Mouse (Mus musculus): ENCODE results near the gene Emc4. TPM values are rescaled to one million over a fixed set of nuclear protein-coding genes. Genes with fewer than 3 reads are reported as not detected.

Emc4 gene
- polyA plus RNA-seq, 1 experiment from 2014 or later, result 217 TPM

GRCm38 (mm10) chr2:112378973-112379898 is 11.4 kb upstream of the Emc4 start, which contains the start of gene Katnbl1:
Gene Katnbl1 (plus strand): TSS chr2:112379211.
- Histone ChIP-seq H3K27me3 (ENCODE audit: control insufficient read depth, insufficient read depth, low read length) (no peaks in the 10 kb centered on the region), H3K9ac (replicated peaks; ENCODE audit: low read depth, low read length) (peak within 1 kb of the TSS; percentile 98), H3K36me3 (ENCODE audit: control insufficient read depth, insufficient read depth, low read length) (no peaks in the 10 kb centered on the region), H3K4me2 (ENCODE audit: low read depth, low read length) (peak within 1 kb of the TSS; percentile 78), H3K4me1 (ENCODE audit: control insufficient read depth, insufficient read depth, low read length) (peaks cover 9% of the 10 kb centered on the region), H3K9me3 (ENCODE audit: control insufficient read depth, low read length) (no peaks in the 10 kb centered on the region), H3K27ac (ENCODE audit: low read depth, low read length) (peak within 1 kb of the TSS; percentile 65), H3K4me3 (ENCODE audit: low read depth, low read length) (peak within 1 kb of the TSS; percentile 93)
- under 1% methylated on average over 59 of the region's 72 CpGs for WGBS
- peak; percentile 99 for ATAC-seq (ENCODE audit: low read depth)

GRCm38 (mm10) chr2:112374610-112375009 is 6.8 kb upstream of the Emc4 start:
- Histone ChIP-seq H3K27ac (ENCODE audit: low read depth, low read length) (no peak overlapping the region), H3K9me3 (ENCODE audit: control insufficient read depth, low read length) (no peaks in the 10 kb centered on the region), H3K4me1 (ENCODE audit: control insufficient read depth, insufficient read depth, low read length) (no peaks in the 10 kb centered on the region), H3K4me2 (ENCODE audit: low read depth, low read length) (no peak overlapping the region), H3K4me3 (ENCODE audit: low read depth, low read length) (no peak overlapping the region), H3K36me3 (ENCODE audit: control insufficient read depth, insufficient read depth, low read length) (no peaks in the 10 kb centered on the region), H3K27me3 (ENCODE audit: control insufficient read depth, insufficient read depth, low read length) (no peaks in the 10 kb centered on the region), H3K9ac (replicated peaks; ENCODE audit: low read depth, low read length) (no peak overlapping the region)
- 56% methylated on average over 5 of the region's 5 CpGs for WGBS
- no peak for ATAC-seq (ENCODE audit: low read depth)

- Histone ChIP-seq H3K27me3 (ENCODE audit: control insufficient read depth, insufficient read depth, low read length) (no peaks in the 10 kb centered on the region), H3K36me3 (ENCODE audit: control insufficient read depth, insufficient read depth, low read length) (no peaks in the 10 kb centered on the region), H3K9ac (replicated peaks; ENCODE audit: low read depth, low read length) (no peak overlapping the region), H3K27ac (ENCODE audit: low read depth, low read length) (no peak overlapping the region), H3K4me2 (ENCODE audit: low read depth, low read length) (no peak overlapping the region), H3K9me3 (ENCODE audit: control insufficient read depth, low read length) (no peaks in the 10 kb centered on the region), H3K4me1 (ENCODE audit: control insufficient read depth, insufficient read depth, low read length) (no peaks in the 10 kb centered on the region), H3K4me3 (ENCODE audit: low read depth, low read length) (no peak overlapping the region)
- 58% methylated on average over 4 of the region's 4 CpGs for WGBS
- ATAC-seq (ENCODE audit: low read depth), result no peak
These were observed 5.3 kb upstream of the Emc4 start for GRCm38 (mm10) chr2:112373141-112373540.

GRCm38 (mm10) chr2:112369941-112370340 is 2.1 kb upstream of the Emc4 start:
- ATAC-seq (ENCODE audit: low read depth), result no peak
- Histone ChIP-seq H3K9me3 (ENCODE audit: control insufficient read depth, low read length) (no peaks in the 10 kb centered on the region), H3K27ac (ENCODE audit: low read depth, low read length) (no peak overlapping the region), H3K9ac (replicated peaks; ENCODE audit: low read depth, low read length) (no peak overlapping the region), H3K4me3 (ENCODE audit: low read depth, low read length) (no peak overlapping the region), H3K27me3 (ENCODE audit: control insufficient read depth, insufficient read depth, low read length) (no peaks in the 10 kb centered on the region), H3K36me3 (ENCODE audit: control insufficient read depth, insufficient read depth, low read length) (no peaks in the 10 kb centered on the region), H3K4me1 (ENCODE audit: control insufficient read depth, insufficient read depth, low read length) (peaks cover 11% of the 10 kb centered on the region; the same call in 1 of the 2 replicates), H3K4me2 (ENCODE audit: low read depth, low read length) (no peak overlapping the region)
- 69% methylated on average over 5 of the region's 5 CpGs for WGBS

- Histone ChIP-seq H3K4me2 (ENCODE audit: low read depth, low read length) (peak overlapping the region; percentile 77), H3K36me3 (ENCODE audit: control insufficient read depth, insufficient read depth, low read length) (peaks cover 7% of the 10 kb centered on the region), H3K4me1 (ENCODE audit: control insufficient read depth, insufficient read depth, low read length) (peaks cover 11% of the 10 kb centered on the region; the same call in 1 of the 2 replicates), H3K9me3 (ENCODE audit: control insufficient read depth, low read length) (no peaks in the 10 kb centered on the region), H3K9ac (replicated peaks; ENCODE audit: low read depth, low read length) (peak overlapping the region; percentile 51), H3K27ac (ENCODE audit: low read depth, low read length) (peak overlapping the region; percentile 85; the same call in 1 of the 2 replicates), H3K4me3 (ENCODE audit: low read depth, low read length) (peak overlapping the region; percentile 58), H3K27me3 (ENCODE audit: control insufficient read depth, insufficient read depth, low read length) (no peaks in the 10 kb centered on the region)
- WGBS, result 23% methylated on average over 15 of the region's 15 CpGs
- ATAC-seq (ENCODE audit: low read depth), result peak; percentile 64; the same call in 1 of the 2 replicates
These were observed 605 bp downstream of the Emc4 start for GRCm38 (mm10) chr2:112367222-112367621.

GRCm38 (mm10) chr2:112360781-112361169 is 7.1 kb downstream of the Emc4 start:
- WGBS, result 87% methylated on average over 2 of the region's 2 CpGs
- ATAC-seq (ENCODE audit: low read depth), result no peak
- no peak overlapping the region for H3K27ac ChIP-seq (ENCODE audit: low read depth, low read length)
- H3K9ac ChIP-seq (replicated peaks; ENCODE audit: low read depth, low read length), result no peak overlapping the region
- no peaks in the 10 kb centered on the region for H3K27me3 ChIP-seq (ENCODE audit: control insufficient read depth, insufficient read depth, low read length)
- H3K4me3 ChIP-seq (ENCODE audit: low read depth, low read length), result no peak overlapping the region
- no peaks in the 10 kb centered on the region for H3K9me3 ChIP-seq (ENCODE audit: control insufficient read depth, low read length)
- H3K4me2 ChIP-seq (ENCODE audit: low read depth, low read length), result no peak overlapping the region
- H3K4me1 ChIP-seq (ENCODE audit: control insufficient read depth, insufficient read depth, low read length), result no peaks in the 10 kb centered on the region
- peaks cover 56% of the 10 kb centered on the region for H3K36me3 ChIP-seq (ENCODE audit: control insufficient read depth, insufficient read depth, low read length)

- Histone ChIP-seq H3K9ac (replicated peaks; ENCODE audit: low read depth, low read length) (no peak overlapping the region), H3K4me1 (ENCODE audit: control insufficient read depth, insufficient read depth, low read length) (no peaks in the 10 kb centered on the region), H3K4me2 (ENCODE audit: low read depth, low read length) (no peak overlapping the region), H3K9me3 (ENCODE audit: control insufficient read depth, low read length) (no peaks in the 10 kb centered on the region), H3K4me3 (ENCODE audit: low read depth, low read length) (no peak overlapping the region), H3K27me3 (ENCODE audit: control insufficient read depth, insufficient read depth, low read length) (no peaks in the 10 kb centered on the region), H3K36me3 (ENCODE audit: control insufficient read depth, insufficient read depth, low read length) (peaks cover 56% of the 10 kb centered on the region), H3K27ac (ENCODE audit: low read depth, low read length) (no peak overlapping the region)
- 93% methylated on average over 12 of the region's 12 CpGs for WGBS
- ATAC-seq (ENCODE audit: low read depth), result no peak
These were observed 7.6 kb downstream of the Emc4 start for GRCm38 (mm10) chr2:112360012-112360780.

- H3K27ac ChIP-seq (ENCODE audit: low read depth, low read length), result no peak overlapping the region
- H3K4me1 ChIP-seq (ENCODE audit: control insufficient read depth, insufficient read depth, low read length), result no peaks in the 10 kb centered on the region
- no peak overlapping the region for H3K9ac ChIP-seq (replicated peaks; ENCODE audit: low read depth, low read length)
- no peaks in the 10 kb centered on the region for H3K27me3 ChIP-seq (ENCODE audit: control insufficient read depth, insufficient read depth, low read length)
- H3K4me2 ChIP-seq (ENCODE audit: low read depth, low read length), result no peak overlapping the region
- no peak for ATAC-seq (ENCODE audit: low read depth)
- H3K4me3 ChIP-seq (ENCODE audit: low read depth, low read length), result no peak overlapping the region
- no peaks in the 10 kb centered on the region for H3K9me3 ChIP-seq (ENCODE audit: control insufficient read depth, low read length)
- peaks cover 56% of the 10 kb centered on the region for H3K36me3 ChIP-seq (ENCODE audit: control insufficient read depth, insufficient read depth, low read length)
- 81% methylated on average over 2 of the region's 2 CpGs for WGBS
These were observed 8.2 kb downstream of the Emc4 start for GRCm38 (mm10) chr2:112359611-112360010.
